Mouse (Mus musculus): ENCODE measurements around the gene Cltc.
A peak's percentile ranks its signal among the peaks of the same experiment; 100 is the strongest.

Cltc gene

GRCm38 (mm10) chr11:86683395-86684125 is 73.8 kb downstream of the Cltc start, which contains the start of the genes Vmp1 and Ptrh2:
Vmp1 (minus strand) TSS chr11:86683836.
Ptrh2 (plus strand) TSS chr11:86683985.
- peak; percentile 93 for DNase-seq (ENCODE audit: low read depth, low spot score)

- no peak for DNase-seq (ENCODE audit: low read depth, low spot score)
These were observed 74.5 kb downstream of the Cltc start for GRCm38 (mm10) chr11:86682861-86683260.

GRCm38 (mm10) chr11:86681423-86681822 is 75.9 kb downstream of the Cltc start:
- no peak for DNase-seq (ENCODE audit: low read depth, low spot score)

- DNase-seq (ENCODE audit: low read depth, low spot score) = no peak
These were observed 76.6 kb downstream of the Cltc start for GRCm38 (mm10) chr11:86680729-86681128.

GRCm38 (mm10) chr11:86678957-86679356 is 78.4 kb downstream of the Cltc start:
- no peak for DNase-seq (ENCODE audit: low read depth, low spot score)

- DNase-seq (ENCODE audit: low read depth, low spot score) = no peak
These were observed 81.8 kb downstream of the Cltc start for GRCm38 (mm10) chr11:86675520-86675919.

GRCm38 (mm10) chr11:86672772-86673171 is 84.6 kb downstream of the Cltc start:
- DNase-seq (ENCODE audit: low read depth, low spot score) = no peak

- DNase-seq (ENCODE audit: low read depth, low spot score) = peak; percentile 77
These were observed 86.2 kb downstream of the Cltc start for GRCm38 (mm10) chr11:86671041-86671675.

GRCm38 (mm10) chr11:86668169-86668568 is 89.2 kb downstream of the Cltc start:
- no peak for DNase-seq (ENCODE audit: low read depth, low spot score)

GRCm38 (mm10) chr11:86667553-86667952 is 89.8 kb downstream of the Cltc start:
- DNase-seq (ENCODE audit: low read depth, low spot score) = no peak

GRCm38 (mm10) chr11:86664406-86664805 is 93.0 kb downstream of the Cltc start:
- DNase-seq (ENCODE audit: low read depth, low spot score) = no peak

GRCm38 (mm10) chr11:86663977-86664376 is 93.4 kb downstream of the Cltc start:
- DNase-seq (ENCODE audit: low read depth, low spot score) = no peak

GRCm38 (mm10) chr11:86662986-86663895 is 94.1 kb downstream of the Cltc start:
- no peak for DNase-seq (ENCODE audit: low read depth, low spot score)

GRCm38 (mm10) chr11:86657863-86658262 is 99.5 kb downstream of the Cltc start:
- DNase-seq (ENCODE audit: low read depth, low spot score) = no peak

GRCm38 (mm10) chr11:86656849-86657567 is 100.4 kb downstream of the Cltc start:
- no peak for DNase-seq (ENCODE audit: low read depth, low spot score)

GRCm38 (mm10) chr11:86655671-86656070 is 101.7 kb downstream of the Cltc start:
- DNase-seq (ENCODE audit: low read depth, low spot score) = peak; percentile 24

GRCm38 (mm10) chr11:86654096-86654495 is 103.3 kb downstream of the Cltc start:
- DNase-seq (ENCODE audit: low read depth, low spot score) = no peak

GRCm38 (mm10) chr11:86653446-86653845 is 103.9 kb downstream of the Cltc start:
- DNase-seq (ENCODE audit: low read depth, low spot score) = peak; percentile 55

- DNase-seq (ENCODE audit: low read depth, low spot score) = no peak
These were observed 104.8 kb downstream of the Cltc start for GRCm38 (mm10) chr11:86652578-86652979.

GRCm38 (mm10) chr11:86650676-86651075 is 106.7 kb downstream of the Cltc start:
- no peak for DNase-seq (ENCODE audit: low read depth, low spot score)

GRCm38 (mm10) chr11:86649542-86649941 is 107.8 kb downstream of the Cltc start:
- DNase-seq (ENCODE audit: low read depth, low spot score) = no peak
